Mouse (Mus musculus): ENCODE measurements around the gene Prex1. TPM values are rescaled to one million over a fixed set of nuclear protein-coding genes. Genes with fewer than 3 reads are reported as not detected.
A peak's percentile ranks its signal among the peaks of the same experiment; 100 is the strongest.

The Prex1 gene
- polyA plus RNA-seq, 1 experiment, result 20.1 TPM

DNA sequence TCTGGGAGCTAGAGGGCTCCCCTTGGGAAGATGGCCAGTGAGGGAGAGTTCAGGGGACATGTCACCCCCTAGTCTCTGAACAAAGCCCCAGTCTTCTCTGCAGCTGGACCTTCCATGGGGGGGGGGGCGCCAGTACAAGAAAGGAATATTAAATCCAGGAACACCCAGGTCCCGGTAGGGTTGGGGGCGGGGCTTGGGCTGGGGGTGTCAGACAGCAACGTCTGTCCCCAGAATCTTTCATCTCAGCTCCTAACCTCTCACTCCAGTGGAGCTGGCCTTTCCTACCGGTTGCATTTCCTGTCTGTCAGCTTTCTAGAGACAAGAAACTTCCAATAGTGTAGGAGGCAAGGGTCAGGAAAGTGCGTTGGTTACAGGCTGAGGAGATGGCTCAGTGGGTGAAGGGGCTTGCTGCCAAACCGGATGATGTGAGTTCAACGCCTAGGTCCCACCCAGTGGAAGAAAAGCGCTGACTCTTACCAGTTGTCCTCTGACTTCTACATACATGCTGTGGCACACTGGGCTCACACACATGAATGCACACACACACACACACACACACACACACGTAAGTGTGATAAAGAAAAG lies 93.6 kb downstream of the Prex1 start:
- Histone ChIP-seq H3K4me3 (ENCODE audit: low read depth, low read length) (no peak overlapping the region), H3K4me1 (ENCODE audit: control insufficient read depth, insufficient read depth, insufficient read length, low read length) (peaks cover 8% of the 10 kb centered on the region), H3K36me3 (ENCODE audit: control insufficient read depth, insufficient read depth, low read length) (no peaks in the 10 kb centered on the region), H3K27ac (ENCODE audit: insufficient read depth, low read depth, low read length) (peak overlapping the region; percentile 44; the same call in 1 of the 2 replicates), H3K27me3 (ENCODE audit: control insufficient read depth, insufficient read depth, low read length) (no peaks in the 10 kb centered on the region)
- WGBS, result 55% methylated on average over 10 of the region's 10 CpGs
- no peak for TF ChIP-seq CTCF (IDR thresholded peaks at IDR 0.05; ENCODE audit: extremely low read depth, insufficient read length, insufficient replicate concordance, low read depth, low read length)
- no peak for TF ChIP-seq POLR2A (IDR thresholded peaks at IDR 0.05; ENCODE audit: low read depth, low read length)

DNA sequence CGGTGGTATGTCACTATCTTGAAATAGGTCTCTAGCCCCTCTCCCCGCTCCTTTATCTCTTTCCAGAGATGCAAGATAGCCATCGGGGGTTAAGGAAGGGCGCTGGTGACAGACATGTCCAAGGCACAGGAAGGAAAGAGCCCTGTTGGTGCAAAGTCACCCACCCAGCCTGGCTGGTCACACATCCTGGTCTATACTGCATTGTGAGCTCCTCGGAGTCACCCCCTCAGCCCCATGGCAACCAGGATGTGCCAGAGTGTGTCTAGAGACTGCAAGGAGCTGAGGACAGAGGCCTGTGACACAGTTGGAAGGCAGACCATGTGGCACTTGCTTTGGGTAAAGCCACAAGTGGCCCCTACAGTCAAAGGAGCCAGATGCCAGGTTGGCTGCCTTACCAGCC lies 94.4 kb downstream of the Prex1 start:
- TF ChIP-seq CTCF (IDR thresholded peaks at IDR 0.05; ENCODE audit: extremely low read depth, insufficient read length, insufficient replicate concordance, low read depth, low read length) (no peak), POLR2A (IDR thresholded peaks at IDR 0.05; ENCODE audit: low read depth, low read length) (no peak)
- Histone ChIP-seq H3K27ac (ENCODE audit: insufficient read depth, low read depth, low read length) (no peak overlapping the region), H3K36me3 (ENCODE audit: control insufficient read depth, insufficient read depth, low read length) (no peaks in the 10 kb centered on the region), H3K4me1 (ENCODE audit: control insufficient read depth, insufficient read depth, insufficient read length, low read length) (peaks cover 8% of the 10 kb centered on the region), H3K4me3 (ENCODE audit: low read depth, low read length) (no peak overlapping the region), H3K27me3 (ENCODE audit: control insufficient read depth, insufficient read depth, low read length) (no peaks in the 10 kb centered on the region)
- 91% methylated on average over 5 of the region's 5 CpGs for WGBS

DNA sequence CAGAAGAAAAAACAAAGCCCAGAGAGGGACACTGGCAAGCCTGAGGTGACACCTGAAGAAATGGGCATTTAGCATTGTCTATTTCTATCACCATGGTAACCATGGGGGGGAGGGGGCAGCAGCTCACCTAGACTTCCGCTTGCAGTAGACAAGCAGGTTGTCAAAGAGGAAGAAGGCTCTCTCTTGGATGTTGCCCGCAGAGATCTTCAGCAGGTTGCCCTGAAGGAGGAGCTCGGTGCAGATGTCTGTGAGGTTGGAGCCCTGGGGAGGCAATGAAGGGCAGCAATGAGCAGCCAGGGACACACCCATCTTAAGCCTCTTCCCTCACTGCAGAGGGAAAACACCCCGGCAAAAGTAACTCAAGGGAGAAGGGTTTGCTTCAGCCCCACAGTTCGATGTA lies 95.9 kb downstream of the Prex1 start:
- WGBS, result 82% methylated on average over 5 of the region's 5 CpGs
- Histone ChIP-seq H3K27me3 (ENCODE audit: control insufficient read depth, insufficient read depth, low read length) (no peaks in the 10 kb centered on the region), H3K36me3 (ENCODE audit: control insufficient read depth, insufficient read depth, low read length) (no peaks in the 10 kb centered on the region), H3K4me3 (ENCODE audit: low read depth, low read length) (no peak overlapping the region), H3K27ac (ENCODE audit: insufficient read depth, low read depth, low read length) (no peak overlapping the region), H3K4me1 (ENCODE audit: control insufficient read depth, insufficient read depth, insufficient read length, low read length) (peaks cover 4% of the 10 kb centered on the region; the same call in 1 of the 2 replicates)
- TF ChIP-seq CTCF (IDR thresholded peaks at IDR 0.05; ENCODE audit: extremely low read depth, insufficient read length, insufficient replicate concordance, low read depth, low read length), result no peak
- TF ChIP-seq POLR2A (IDR thresholded peaks at IDR 0.05; ENCODE audit: low read depth, low read length), result no peak

DNA sequence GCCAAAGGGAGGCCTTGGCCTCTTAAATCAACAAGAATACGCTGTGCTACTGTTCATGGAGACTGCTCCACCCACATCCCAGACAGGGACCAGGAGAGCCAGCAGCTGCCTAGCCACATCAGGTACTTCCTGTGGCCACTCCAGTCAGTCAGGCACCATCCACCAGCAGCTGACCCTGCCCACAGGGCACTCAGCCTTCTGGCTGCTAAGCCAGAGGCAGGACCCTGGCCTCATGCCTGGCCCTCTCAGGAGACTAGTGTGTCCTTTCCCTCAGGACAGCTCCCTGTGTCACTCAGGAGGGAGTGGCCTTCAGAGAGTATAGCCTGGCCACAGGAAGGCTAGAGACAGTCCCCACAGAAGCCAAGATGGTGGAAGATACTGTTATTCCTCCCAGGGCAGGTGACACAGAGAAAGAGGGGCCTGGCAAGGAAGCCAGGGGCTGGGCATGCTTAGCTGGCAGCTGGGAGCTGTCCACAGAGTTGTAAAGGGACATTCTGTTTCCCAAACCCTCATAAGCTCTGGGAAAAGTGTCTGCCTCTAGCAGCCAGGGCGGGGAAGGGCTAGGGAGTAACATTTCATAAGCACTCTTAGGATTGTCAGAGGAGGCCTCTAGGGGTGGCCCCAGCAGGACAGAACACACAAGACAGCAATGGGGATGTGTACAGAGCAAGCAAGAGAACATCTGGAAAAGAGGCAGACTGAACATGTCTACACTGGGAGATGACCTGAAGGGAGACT lies 98.1 kb downstream of the Prex1 start:
- TF ChIP-seq POLR2A (IDR thresholded peaks at IDR 0.05; ENCODE audit: low read depth, low read length), result no peak
- TF ChIP-seq CTCF (IDR thresholded peaks at IDR 0.05; ENCODE audit: extremely low read depth, insufficient read length, insufficient replicate concordance, low read depth, low read length), result no peak

DNA sequence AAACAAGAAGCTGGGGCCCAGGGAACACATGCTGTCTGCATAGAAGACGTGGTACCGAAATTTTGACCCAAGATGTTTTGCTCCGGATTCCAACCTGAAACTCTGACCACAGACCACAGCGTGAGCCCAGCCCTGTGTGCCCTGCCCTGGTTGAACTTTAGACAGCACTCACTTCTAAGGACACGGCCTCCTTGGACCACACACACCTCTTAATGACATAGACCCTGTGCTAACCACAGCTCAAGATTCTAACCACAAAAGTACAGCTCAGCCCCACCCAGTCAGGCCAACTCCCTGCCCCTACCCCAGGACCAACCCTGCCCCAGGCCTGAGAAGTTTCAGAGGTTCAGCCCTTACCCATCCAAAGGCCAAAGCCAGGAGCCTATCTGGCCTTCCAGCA lies 103.4 kb downstream of the Prex1 start:
- no peak overlapping the region for H3K4me3 ChIP-seq (ENCODE audit: low read depth, low read length)
- TF ChIP-seq CTCF (IDR thresholded peaks at IDR 0.05; ENCODE audit: extremely low read depth, insufficient read length, insufficient replicate concordance, low read depth, low read length), result no peak
- TF ChIP-seq POLR2A (IDR thresholded peaks at IDR 0.05; ENCODE audit: low read depth, low read length), result no peak
- 54% methylated on average over 5 of the region's 5 CpGs for WGBS
- H3K27ac ChIP-seq (ENCODE audit: insufficient read depth, low read depth, low read length), result no peak overlapping the region
- no peaks in the 10 kb centered on the region for H3K27me3 ChIP-seq (ENCODE audit: control insufficient read depth, insufficient read depth, low read length)
- no peaks in the 10 kb centered on the region; the same call in 1 of the 2 replicates for H3K4me1 ChIP-seq (ENCODE audit: control insufficient read depth, insufficient read depth, insufficient read length, low read length)
- no peaks in the 10 kb centered on the region for H3K36me3 ChIP-seq (ENCODE audit: control insufficient read depth, insufficient read depth, low read length)

More for the DNA sequence above, 98.1 kb downstream of the Prex1 start:
- WGBS, result 62% methylated on average over 2 of the region's 2 CpGs
- Histone ChIP-seq H3K27me3 (ENCODE audit: control insufficient read depth, insufficient read depth, low read length) (no peaks in the 10 kb centered on the region), H3K36me3 (ENCODE audit: control insufficient read depth, insufficient read depth, low read length) (no peaks in the 10 kb centered on the region), H3K4me3 (ENCODE audit: low read depth, low read length) (no peak overlapping the region), H3K4me1 (ENCODE audit: control insufficient read depth, insufficient read depth, insufficient read length, low read length) (no peaks in the 10 kb centered on the region), H3K27ac (ENCODE audit: insufficient read depth, low read depth, low read length) (no peak overlapping the region)

DNA sequence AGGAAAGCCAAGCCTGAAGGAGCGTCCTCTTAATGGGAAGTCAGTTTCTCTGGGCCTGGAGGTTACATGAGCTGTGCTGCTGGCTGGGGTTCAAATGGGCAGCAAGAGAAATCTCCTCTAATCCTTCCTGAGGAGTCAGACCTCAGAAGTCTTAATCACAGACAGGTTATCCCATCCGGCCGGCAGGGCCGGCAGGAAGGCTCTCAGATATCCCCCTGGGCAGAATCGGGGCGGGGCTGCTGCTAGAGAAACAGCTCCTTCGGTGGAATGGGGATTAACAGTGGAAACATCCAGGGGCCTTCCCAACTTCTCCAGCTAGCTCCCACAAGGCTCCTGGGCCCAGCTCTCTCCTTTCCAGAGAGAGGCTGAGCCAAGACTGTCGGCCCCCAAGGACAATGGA lies 105.1 kb downstream of the Prex1 start:
- Histone ChIP-seq H3K27me3 (ENCODE audit: control insufficient read depth, insufficient read depth, low read length) (no peaks in the 10 kb centered on the region), H3K27ac (ENCODE audit: insufficient read depth, low read depth, low read length) (no peak overlapping the region), H3K4me1 (ENCODE audit: control insufficient read depth, insufficient read depth, insufficient read length, low read length) (no peaks in the 10 kb centered on the region; the same call in 1 of the 2 replicates), H3K4me3 (ENCODE audit: low read depth, low read length) (no peak overlapping the region), H3K36me3 (ENCODE audit: control insufficient read depth, insufficient read depth, low read length) (no peaks in the 10 kb centered on the region)
- TF ChIP-seq POLR2A (IDR thresholded peaks at IDR 0.05; ENCODE audit: low read depth, low read length), result no peak
- WGBS, result 49% methylated on average over 8 of the region's 8 CpGs

DNA sequence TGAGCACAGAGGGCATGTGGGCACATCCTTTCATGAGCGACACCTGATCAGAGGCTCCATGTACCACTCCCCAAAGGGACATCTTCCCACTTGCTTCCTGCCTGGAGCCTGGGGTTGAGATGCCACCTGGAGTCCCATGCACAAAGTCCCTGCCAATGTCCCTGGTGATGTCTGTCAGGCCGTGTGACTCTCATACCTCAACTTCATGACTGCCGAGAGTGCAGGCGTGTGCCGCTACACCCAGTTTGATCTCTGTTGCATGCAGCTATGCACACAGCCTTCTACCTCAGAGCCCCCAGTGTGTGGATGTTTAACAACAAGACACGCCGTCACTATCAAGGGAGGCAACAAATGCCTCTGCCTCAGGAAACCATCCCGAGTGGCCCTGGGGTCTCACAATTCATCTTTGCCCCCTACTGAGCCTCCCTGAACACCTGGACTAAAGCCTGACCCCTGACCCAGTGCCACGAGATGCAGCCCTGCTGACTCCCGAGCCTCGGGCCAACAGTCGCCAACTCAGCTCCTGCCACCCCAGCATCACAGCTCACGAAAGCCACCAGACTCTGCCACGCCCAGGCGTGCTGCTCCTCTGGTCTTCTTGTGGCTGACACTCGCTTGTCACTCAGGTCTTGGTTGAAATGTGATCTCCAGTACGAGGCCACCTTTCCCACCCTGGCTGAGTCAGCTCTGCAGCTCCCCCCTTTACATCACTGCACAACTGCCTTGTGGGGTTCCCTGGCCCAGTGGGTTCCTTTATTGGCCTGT lies 107.0 kb downstream of the Prex1 start:
- Histone ChIP-seq H3K27ac (ENCODE audit: insufficient read depth, low read depth, low read length) (no peak overlapping the region), H3K4me3 (ENCODE audit: low read depth, low read length) (no peak overlapping the region), H3K27me3 (ENCODE audit: control insufficient read depth, insufficient read depth, low read length) (no peaks in the 10 kb centered on the region), H3K36me3 (ENCODE audit: control insufficient read depth, insufficient read depth, low read length) (no peaks in the 10 kb centered on the region), H3K4me1 (ENCODE audit: control insufficient read depth, insufficient read depth, insufficient read length, low read length) (no peaks in the 10 kb centered on the region; the same call in 1 of the 2 replicates)
- TF ChIP-seq POLR2A (IDR thresholded peaks at IDR 0.05; ENCODE audit: low read depth, low read length) (no peak), CTCF (IDR thresholded peaks at IDR 0.05; ENCODE audit: extremely low read depth, insufficient read length, insufficient replicate concordance, low read depth, low read length) (no peak)
- WGBS, result 70% methylated on average over 17 of the region's 17 CpGs

Data from small intestine, adult 2 months (tissue).